Mouse (Mus musculus): Measurements from ENCODE around the gene Tmem217.

DNA sequence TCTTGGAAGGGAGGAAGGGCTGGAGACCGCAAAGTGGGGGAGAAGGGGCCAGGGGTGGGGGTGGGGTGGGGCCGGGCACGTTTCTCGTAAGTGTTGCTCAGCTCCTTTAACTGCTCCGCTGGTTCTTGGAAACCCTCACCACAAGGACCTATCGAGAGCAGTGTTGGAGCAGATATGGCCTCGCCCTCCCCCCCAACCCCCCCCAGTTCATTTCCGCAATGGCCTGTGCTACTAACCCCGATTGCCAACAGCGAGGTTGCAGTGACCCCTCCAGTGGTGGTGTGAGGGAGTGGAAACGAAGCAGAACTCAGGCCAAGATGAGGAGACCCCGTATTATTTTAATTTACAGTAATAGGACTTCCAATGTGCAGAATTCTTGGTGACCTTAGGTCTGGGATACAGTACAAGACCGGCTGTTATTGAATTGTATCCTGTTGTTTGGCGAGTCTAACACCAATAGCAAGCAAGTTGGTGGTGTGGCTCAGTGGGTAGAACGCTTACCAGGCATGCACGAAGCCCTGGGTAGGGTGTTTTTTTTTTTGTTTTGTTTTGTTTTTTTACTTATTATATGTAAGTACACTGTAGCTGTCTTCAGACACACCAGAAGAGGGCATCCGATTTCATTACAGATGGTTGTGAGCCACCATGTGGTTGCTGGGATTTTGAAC, 51.2 kb downstream of the Tmem217 start:
- TF ChIP-seq EP300 (IDR thresholded peaks at IDR 0.05; ENCODE audit: low read depth) = no peak
- TF ChIP-seq CTCF (IDR thresholded peaks at IDR 0.05; ENCODE audit: low read depth) = no peak

Data from heart, postnatal 0 days (tissue).